Mouse (Mus musculus): Measurements from ENCODE around the gene Spaca4. TPM values are rescaled to one million over a fixed set of nuclear protein-coding genes. Genes with fewer than 3 reads are reported as not detected.

Gene Spaca4
- polyA plus RNA-seq, 1 experiment from 2014 or later: not detected

DNA sequence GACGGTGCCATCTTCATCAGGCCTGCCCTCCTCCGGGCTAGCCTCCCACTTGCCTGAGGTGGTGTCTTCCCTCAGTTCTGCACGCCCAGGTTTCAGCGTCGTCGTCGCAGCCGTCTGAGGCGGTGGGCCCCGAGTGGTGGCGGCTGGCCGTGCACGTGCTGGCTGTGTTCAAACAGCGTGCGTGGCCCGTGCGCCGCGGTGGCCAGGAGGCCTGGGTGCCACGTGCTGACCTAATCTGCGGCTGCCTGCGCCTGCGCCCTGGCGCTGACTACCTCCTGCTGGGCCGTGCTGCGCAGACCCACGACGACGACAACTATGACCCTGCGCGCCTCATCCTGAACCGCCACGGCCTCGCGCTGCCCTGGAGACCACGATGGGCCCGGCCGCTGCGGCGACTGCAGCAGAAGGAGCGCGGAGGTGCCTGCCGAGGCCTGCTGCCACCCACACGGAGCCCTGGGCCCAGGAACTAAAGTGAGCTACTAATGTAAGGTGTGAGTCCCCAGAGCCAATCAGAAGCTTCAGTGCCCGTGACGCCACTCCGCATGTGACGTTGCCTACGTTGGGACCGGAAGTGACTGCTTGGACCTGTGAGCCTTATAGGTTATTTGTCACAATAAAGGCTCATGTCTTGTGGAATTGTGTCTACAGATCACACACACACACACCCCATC lies 31.6 kb downstream of the Spaca4 start, which contains the start of gene Sec1:
Gene Sec1, minus strand, starts transcription at position 482 of the 671 bp plus-strand sequence.
- H3K4me1 ChIP-seq (replicated peaks): peaks cover 14% of the 10 kb centered on the region
- H3K9ac ChIP-seq: no peak within 1 kb of the TSS
- H3K9me3 ChIP-seq (replicated peaks): no peaks in the 10 kb centered on the region
- no peak within 1 kb of the TSS for H3K27ac ChIP-seq
- H3K36me3 ChIP-seq: no peaks in the 10 kb centered on the region
- no peak within 1 kb of the TSS for H3K4me3 ChIP-seq
- no peak within 1 kb of the TSS for H3K4me2 ChIP-seq
- peaks cover 11% of the 10 kb centered on the region for H3K27me3 ChIP-seq
- ATAC-seq (replicated peaks; ENCODE audit: insufficient number of reproducible peaks, insufficient read depth, low FRiP score, low read depth): no peak
- 85% methylated on average over 50 of the region's 50 CpGs for WGBS

DNA sequence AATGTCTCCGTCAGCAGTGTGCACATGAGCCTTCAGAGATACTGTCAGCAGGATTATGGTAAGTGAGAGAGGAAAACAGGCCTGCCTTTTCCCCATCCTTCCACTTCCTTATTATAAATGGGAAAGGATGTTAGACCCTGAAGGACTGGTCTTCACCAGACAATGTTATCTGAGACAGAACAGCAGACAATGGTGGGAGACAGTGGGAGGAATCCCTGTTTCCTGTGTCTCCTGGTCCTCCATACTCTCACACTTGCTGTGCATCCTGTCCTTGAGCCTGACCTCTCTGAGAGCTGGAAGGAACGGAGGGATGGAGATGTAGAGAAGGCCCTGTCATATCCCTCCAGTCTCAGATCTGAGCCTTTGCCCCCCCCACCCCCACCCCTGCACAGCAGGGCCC lies 33.2 kb downstream of the Spaca4 start:
- no peak overlapping the region for H3K4me2 ChIP-seq
- H3K36me3 ChIP-seq: no peaks in the 10 kb centered on the region
- H3K4me3 ChIP-seq: no peak overlapping the region
- ATAC-seq (replicated peaks; ENCODE audit: insufficient number of reproducible peaks, insufficient read depth, low FRiP score, low read depth): no peak
- H3K27ac ChIP-seq: no peak overlapping the region
- no peak overlapping the region for H3K9ac ChIP-seq
- H3K27me3 ChIP-seq: no peaks in the 10 kb centered on the region; the same call in 1 of the 2 replicates
- no peaks in the 10 kb centered on the region for H3K9me3 ChIP-seq (replicated peaks)
- peaks cover 17% of the 10 kb centered on the region for H3K4me1 ChIP-seq (replicated peaks)
- 63% methylated on average over 2 of the region's 2 CpGs for WGBS

DNA sequence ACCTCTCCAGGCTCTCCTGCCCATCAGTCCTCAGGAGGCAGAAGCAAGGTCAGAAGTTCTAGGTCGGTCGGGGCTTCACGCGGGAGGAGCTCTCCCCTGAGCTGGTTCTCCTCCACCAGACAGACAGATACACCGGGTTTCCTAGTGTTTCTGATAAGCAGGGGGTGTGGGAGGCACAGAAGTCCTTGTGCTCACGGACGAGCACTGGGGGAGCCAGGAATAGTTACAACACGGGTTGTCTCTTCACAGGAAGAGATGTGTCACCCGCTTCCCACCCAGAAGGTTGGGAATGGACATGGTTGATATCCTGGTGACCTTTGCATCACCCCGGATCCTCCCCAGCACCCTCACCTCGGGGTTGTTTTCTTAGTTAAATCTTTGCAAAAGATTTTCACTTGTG lies 35.8 kb downstream of the Spaca4 start:
- Histone ChIP-seq H3K36me3 (no peaks in the 10 kb centered on the region), H3K4me2 (no peak overlapping the region), H3K9me3 (replicated peaks) (no peaks in the 10 kb centered on the region), H3K27me3 (peaks cover 4% of the 10 kb centered on the region; the same call in 1 of the 2 replicates), H3K4me3 (no peak overlapping the region), H3K4me1 (replicated peaks) (peaks cover 17% of the 10 kb centered on the region), H3K9ac (no peak overlapping the region), H3K27ac (peak overlapping the region; percentile 64)
- no peak for ATAC-seq (replicated peaks; ENCODE audit: insufficient number of reproducible peaks, insufficient read depth, low FRiP score, low read depth)
- 20% methylated on average over 11 of the region's 11 CpGs for WGBS

DNA sequence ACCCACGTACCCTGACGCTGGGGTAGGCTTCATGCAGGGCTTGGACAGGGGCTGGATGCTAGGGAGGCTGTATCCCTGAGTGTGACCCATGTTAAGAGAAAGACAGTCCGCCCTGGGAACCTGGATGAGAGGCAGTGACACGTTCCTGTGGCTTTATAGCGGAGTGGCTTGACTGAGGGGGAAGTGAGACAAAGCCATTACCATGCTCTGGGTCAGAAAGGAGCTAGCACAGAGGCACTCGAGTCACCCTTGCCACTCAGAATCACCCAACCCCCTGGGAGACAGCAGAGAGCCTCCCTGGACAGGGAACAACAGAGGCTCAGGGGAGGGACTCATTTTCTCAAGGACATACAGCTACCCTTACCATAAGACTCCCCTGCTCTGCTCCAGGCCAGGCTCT lies 36.5 kb downstream of the Spaca4 start:
- H3K36me3 ChIP-seq: no peaks in the 10 kb centered on the region
- peaks cover 17% of the 10 kb centered on the region for H3K4me1 ChIP-seq (replicated peaks)
- no peak overlapping the region for H3K4me3 ChIP-seq
- WGBS: 60% methylated on average over 6 of the region's 6 CpGs
- H3K27ac ChIP-seq: no peak overlapping the region
- peaks cover 6% of the 10 kb centered on the region; the same call in 1 of the 2 replicates for H3K27me3 ChIP-seq
- ATAC-seq (replicated peaks; ENCODE audit: insufficient number of reproducible peaks, insufficient read depth, low FRiP score, low read depth): no peak
- no peaks in the 10 kb centered on the region for H3K9me3 ChIP-seq (replicated peaks)
- H3K9ac ChIP-seq: no peak overlapping the region; the same call in 1 of the 2 replicates
- no peak overlapping the region for H3K4me2 ChIP-seq

DNA sequence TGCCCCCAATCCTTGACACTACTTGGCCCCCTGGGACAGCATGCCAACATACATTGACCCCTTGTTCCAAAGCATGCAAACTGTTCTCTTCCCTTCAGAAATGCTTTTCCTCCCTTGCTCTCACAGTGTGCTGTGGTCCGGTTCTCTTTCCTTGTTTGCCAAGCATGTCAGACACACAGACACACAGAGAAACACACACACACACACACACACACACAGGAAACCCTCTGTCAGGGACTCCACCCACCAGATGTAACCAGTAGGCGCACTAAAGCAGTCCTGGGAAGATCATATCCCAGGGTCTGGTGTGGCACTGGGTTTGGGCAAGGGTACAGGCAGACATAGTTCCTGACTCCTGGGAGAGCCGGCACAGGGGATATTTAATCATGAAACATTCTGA lies 38.8 kb downstream of the Spaca4 start:
- H3K4me3 ChIP-seq: no peak overlapping the region
- no peak overlapping the region for H3K9ac ChIP-seq
- no peak overlapping the region for H3K4me2 ChIP-seq
- 74% methylated on average over 3 of the region's 3 CpGs for WGBS
- H3K27me3 ChIP-seq: peaks cover 6% of the 10 kb centered on the region
- no peaks in the 10 kb centered on the region for H3K9me3 ChIP-seq (replicated peaks)
- no peaks in the 10 kb centered on the region for H3K36me3 ChIP-seq
- no peak for ATAC-seq (replicated peaks; ENCODE audit: insufficient number of reproducible peaks, insufficient read depth, low FRiP score, low read depth)
- peaks cover 29% of the 10 kb centered on the region for H3K4me1 ChIP-seq (replicated peaks)
- no peak overlapping the region for H3K27ac ChIP-seq

DNA sequence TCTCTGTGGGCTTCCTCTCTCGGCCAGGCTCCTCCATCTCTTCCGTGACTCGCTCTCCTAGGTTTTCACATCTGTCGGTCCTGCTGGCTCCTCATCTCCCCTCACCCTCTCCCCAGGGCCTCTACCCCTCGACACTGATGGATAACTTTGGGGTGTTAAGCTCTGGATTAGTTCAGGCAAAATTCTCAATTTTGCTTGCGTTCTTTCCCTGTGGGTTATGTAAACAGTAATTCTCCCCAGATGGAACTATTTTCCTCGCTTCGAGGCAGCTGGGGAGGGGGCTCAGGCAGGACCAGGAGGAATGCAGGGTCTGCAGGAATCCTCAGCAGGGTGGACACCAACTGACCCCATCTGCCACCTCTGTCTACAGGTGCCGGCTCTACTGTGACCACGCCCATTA lies 39.8 kb downstream of the Spaca4 start:
- Histone ChIP-seq H3K4me3 (no peak overlapping the region), H3K9me3 (replicated peaks) (no peaks in the 10 kb centered on the region), H3K27ac (no peak overlapping the region), H3K4me1 (replicated peaks) (peaks cover 39% of the 10 kb centered on the region), H3K36me3 (no peaks in the 10 kb centered on the region), H3K9ac (no peak overlapping the region), H3K4me2 (no peak overlapping the region), H3K27me3 (peaks cover 6% of the 10 kb centered on the region)
- WGBS: 50% methylated on average over 10 of the region's 10 CpGs
- no peak for ATAC-seq (replicated peaks; ENCODE audit: insufficient number of reproducible peaks, insufficient read depth, low FRiP score, low read depth)

DNA sequence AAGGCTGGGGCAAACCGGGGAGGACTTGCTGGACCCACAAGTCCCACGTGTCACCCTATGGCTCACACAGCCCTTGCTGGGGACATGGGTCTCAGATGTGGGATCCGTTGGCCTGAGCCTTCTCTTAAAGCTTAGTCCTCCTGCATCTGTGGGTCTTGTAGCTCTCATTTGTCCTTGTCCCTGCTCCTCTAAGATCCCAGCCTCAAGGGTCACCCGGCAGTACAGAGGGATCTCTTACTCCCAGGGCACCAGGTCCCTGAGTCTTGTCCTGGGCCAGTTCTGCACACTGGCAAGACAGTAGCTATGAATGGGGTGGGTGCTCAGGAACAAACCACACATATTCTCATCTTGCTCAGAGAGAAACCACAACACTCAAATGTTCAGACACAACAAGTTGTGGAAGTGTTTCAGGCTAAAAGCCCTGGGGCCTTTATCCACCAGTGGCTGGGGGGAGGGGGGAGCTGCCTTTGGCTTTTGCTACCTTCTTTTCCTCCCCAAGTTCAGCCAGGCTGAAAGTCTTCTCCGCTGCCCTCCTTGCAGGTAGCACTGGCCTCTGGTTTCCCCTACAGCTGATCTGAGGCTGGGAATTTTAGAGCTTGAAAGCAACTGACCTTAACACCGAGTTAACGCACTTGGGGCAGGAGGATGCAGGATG lies 42.1 kb downstream of the Spaca4 start, which contains the start of gene Ntn5:
Gene Ntn5, plus strand, starts transcription at position 627 of the 655 bp plus-strand sequence.
- H3K4me3 ChIP-seq: no peak within 1 kb of the TSS
- no peak for ATAC-seq (replicated peaks; ENCODE audit: insufficient number of reproducible peaks, insufficient read depth, low FRiP score, low read depth)
- H3K36me3 ChIP-seq: no peaks in the 10 kb centered on the region
- H3K27ac ChIP-seq: no peak within 1 kb of the TSS
- H3K9me3 ChIP-seq (replicated peaks): no peaks in the 10 kb centered on the region
- H3K27me3 ChIP-seq: peaks cover 6% of the 10 kb centered on the region
- 79% methylated on average over 7 of the region's 7 CpGs for WGBS
- peaks cover 38% of the 10 kb centered on the region for H3K4me1 ChIP-seq (replicated peaks)
- H3K9ac ChIP-seq: no peak within 1 kb of the TSS
- H3K4me2 ChIP-seq: no peak within 1 kb of the TSS

DNA sequence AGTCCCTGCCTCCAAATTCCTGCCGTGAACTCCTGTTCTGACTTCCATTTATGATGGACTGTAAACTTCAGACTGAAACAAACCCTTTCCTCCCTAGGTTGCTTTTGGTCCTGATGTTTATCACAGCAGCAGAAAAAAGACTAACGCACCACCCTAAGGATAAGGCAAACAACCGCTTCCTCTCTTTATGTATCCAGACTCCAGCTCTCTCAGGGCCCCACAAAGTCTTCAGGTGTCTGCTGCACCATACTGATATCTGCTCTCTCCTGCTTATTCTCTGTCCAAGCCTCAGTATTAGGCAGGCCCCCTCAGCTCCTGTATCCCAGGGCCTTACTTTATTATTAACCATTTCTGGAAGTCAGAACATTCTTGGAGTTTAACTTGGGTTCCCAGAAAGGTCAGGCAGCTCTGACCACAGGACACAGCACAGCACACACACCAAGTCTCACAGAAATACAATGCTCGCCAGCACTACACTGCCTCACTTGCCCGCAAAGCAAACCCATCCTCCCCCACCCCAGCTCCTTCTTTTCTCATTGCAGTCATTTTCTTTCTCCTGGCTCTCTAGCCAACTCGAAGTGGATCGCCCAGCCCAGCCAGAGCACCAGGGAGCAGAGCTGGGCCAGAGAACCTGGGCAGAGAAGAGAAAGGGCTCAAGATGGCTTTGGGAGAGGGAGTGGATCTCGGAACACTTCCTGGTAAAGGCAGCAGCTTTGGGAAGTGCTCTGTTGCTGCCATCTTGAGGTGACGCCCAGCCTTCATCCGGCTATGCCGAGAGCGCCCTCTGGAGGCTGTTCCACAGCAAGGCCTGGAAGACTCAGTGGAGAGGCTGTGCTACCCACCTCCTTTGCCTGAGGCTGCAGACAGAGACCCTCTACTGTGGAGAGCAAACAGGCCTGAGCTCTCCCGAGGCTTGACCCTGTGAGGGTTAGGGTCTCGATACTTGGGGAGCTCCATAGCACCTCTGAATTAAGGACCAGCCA lies 43.2 kb downstream of the Spaca4 start:
- peak overlapping the region; percentile 52 for H3K4me2 ChIP-seq
- H3K9me3 ChIP-seq (replicated peaks): no peaks in the 10 kb centered on the region
- H3K36me3 ChIP-seq: no peaks in the 10 kb centered on the region
- H3K4me3 ChIP-seq: peak overlapping the region; percentile 15; the same call in 1 of the 2 replicates
- peak overlapping the region; percentile 80 for H3K27ac ChIP-seq
- ATAC-seq (replicated peaks; ENCODE audit: insufficient number of reproducible peaks, insufficient read depth, low FRiP score, low read depth): peak; percentile 38; the same call in 1 of the 2 replicates
- peak overlapping the region; percentile 46; the same call in 1 of the 2 replicates for H3K9ac ChIP-seq
- WGBS: 30% methylated on average over 14 of the region's 14 CpGs
- peaks cover 38% of the 10 kb centered on the region for H3K4me1 ChIP-seq (replicated peaks)
- H3K27me3 ChIP-seq: peaks cover 6% of the 10 kb centered on the region; the same call in 1 of the 2 replicates

DNA sequence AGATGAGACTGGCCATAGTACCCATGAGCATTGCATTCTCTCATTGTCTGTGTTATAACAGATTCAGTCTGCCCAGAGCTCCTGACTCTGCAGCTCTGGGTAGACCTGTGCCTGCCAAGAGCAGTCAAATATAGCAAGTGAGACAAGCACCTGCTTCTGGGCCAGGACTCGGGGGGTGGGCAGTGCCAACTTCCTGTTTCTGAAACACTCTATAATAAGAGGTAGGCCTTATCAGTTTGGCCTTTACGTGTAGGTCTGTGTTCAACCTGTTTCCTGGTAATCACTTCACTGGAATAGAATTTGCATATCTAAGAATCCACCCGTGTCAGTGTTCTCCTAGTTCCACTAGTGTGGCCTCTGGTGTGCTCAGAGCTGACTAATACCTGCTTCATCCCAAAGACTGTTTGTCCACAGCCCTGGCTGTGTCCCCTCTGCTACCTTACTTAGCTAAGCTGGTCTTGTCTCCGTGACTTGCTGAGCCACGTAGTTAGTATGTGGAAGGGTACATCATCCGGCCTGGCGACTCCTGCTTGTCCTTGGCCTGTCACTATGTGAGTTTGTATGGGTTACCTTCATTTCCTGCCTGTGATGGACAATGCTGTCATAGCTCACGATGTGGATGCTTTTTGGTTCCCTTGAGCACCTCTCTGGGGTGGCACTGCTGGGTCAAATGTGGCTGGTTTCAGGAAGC lies 44.4 kb downstream of the Spaca4 start:
- Histone ChIP-seq H3K4me2 (no peak overlapping the region), H3K9ac (no peak overlapping the region), H3K27me3 (peaks cover 6% of the 10 kb centered on the region; the same call in 1 of the 2 replicates), H3K27ac (peak overlapping the region; percentile 80), H3K4me1 (replicated peaks) (peaks cover 38% of the 10 kb centered on the region), H3K4me3 (no peak overlapping the region), H3K9me3 (replicated peaks) (no peaks in the 10 kb centered on the region), H3K36me3 (no peaks in the 10 kb centered on the region)
- whole genome bisulfite sequencing: 63% methylated on average over 8 of the region's 8 CpGs
- ATAC-seq (replicated peaks; ENCODE audit: insufficient number of reproducible peaks, insufficient read depth, low FRiP score, low read depth): peak; percentile 48

DNA sequence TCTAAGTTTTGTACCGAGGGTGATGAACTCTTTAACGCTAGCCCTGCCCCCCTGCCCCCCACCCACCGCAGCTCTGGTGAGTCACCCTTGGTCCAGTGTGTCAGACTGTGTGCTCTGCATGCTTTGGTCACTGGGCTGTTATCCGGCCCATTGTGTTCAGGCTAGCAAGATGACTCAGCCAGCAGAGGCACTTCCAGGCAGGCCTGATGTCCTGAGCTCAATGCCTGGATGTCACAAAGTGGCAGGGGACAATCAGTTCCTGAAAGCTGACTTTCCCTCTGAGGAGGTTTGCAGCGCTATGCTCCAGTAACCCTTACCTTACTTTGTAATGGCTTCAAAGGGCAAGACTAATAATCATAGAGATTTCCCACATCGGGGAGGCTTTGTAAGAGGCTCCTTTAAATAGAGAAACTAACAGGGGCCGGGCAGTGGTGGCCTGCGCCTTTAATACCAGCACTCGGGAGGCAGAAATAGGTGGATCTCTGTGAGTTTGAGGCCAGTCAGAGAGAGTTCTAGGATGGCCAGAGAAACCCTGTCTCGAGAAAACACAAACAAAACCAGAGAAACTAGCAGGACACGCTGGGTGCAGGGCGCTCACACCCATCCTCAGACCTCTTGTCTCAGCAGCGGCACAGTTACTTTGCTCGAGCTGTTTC lies 45.5 kb downstream of the Spaca4 start:
- peak overlapping the region; percentile 80 for H3K27ac ChIP-seq
- H3K36me3 ChIP-seq: no peaks in the 10 kb centered on the region
- H3K9me3 ChIP-seq (replicated peaks): no peaks in the 10 kb centered on the region
- H3K9ac ChIP-seq: no peak overlapping the region
- ATAC-seq (replicated peaks; ENCODE audit: insufficient number of reproducible peaks, insufficient read depth, low FRiP score, low read depth): peak; percentile 69
- H3K4me2 ChIP-seq: no peak overlapping the region
- 59% methylated on average over 14 of the region's 14 CpGs for WGBS
- no peak overlapping the region for H3K4me3 ChIP-seq
- peaks cover 5% of the 10 kb centered on the region; the same call in 1 of the 2 replicates for H3K27me3 ChIP-seq
- H3K4me1 ChIP-seq (replicated peaks): peaks cover 38% of the 10 kb centered on the region

Measured in heart, embryonic 15.5 days (tissue).